Mouse (Mus musculus): ENCODE results near the gene Rpa1.

Gene Rpa1

GRCm38 (mm10) chr11:75263274-75263963, 84.7 kb downstream of the Rpa1 start:
- no peak for DNase-seq (ENCODE audit: low read depth, low spot score)

GRCm38 (mm10) chr11:75262791-75263190, 85.3 kb downstream of the Rpa1 start:
- DNase-seq (ENCODE audit: low read depth, low spot score): no peak

GRCm38 (mm10) chr11:75262181-75262580, 85.9 kb downstream of the Rpa1 start:
- no peak for DNase-seq (ENCODE audit: low read depth, low spot score)

- no peak for DNase-seq (ENCODE audit: low read depth, low spot score)
Measured at GRCm38 (mm10) chr11:75261730-75262129, 86.4 kb downstream of the Rpa1 start.

GRCm38 (mm10) chr11:75261016-75261415, 87.1 kb downstream of the Rpa1 start:
- DNase-seq (ENCODE audit: low read depth, low spot score): no peak

- DNase-seq (ENCODE audit: low read depth, low spot score): no peak
Measured at GRCm38 (mm10) chr11:75259996-75260561, 88.0 kb downstream of the Rpa1 start.

GRCm38 (mm10) chr11:75259416-75259815, 88.7 kb downstream of the Rpa1 start:
- no peak for DNase-seq (ENCODE audit: low read depth, low spot score)

DNA sequence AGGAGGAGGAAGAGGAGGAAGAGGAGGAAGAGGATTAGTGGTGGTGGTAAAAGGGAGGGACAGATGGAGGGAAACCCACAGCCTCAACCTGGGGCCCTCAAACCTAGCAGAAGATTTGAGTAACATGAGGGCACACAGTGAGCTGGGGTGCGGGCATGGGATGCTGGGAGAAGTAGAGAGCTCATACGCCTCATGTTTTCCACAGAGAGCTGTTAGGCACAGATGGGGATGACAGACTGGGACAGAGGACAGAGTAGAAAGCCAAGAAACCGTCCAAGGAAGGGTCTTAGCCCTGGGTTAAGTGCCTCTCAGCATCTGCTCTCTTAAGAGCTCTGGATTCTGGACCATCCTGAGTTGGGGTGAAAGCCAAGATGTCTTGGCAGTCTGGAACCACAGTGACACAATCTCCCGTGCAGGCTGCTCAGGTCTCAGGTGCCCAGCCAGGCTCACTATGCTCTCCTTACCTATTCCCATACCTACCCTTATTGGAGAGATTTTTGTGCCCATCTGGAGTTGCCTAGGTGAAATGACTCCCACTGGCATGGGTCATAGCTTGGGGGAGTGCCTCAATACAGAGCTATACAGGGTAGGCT, 91.0 kb downstream of the Rpa1 start:
- no peak for DNase-seq (ENCODE audit: low read depth, low spot score)

DNA sequence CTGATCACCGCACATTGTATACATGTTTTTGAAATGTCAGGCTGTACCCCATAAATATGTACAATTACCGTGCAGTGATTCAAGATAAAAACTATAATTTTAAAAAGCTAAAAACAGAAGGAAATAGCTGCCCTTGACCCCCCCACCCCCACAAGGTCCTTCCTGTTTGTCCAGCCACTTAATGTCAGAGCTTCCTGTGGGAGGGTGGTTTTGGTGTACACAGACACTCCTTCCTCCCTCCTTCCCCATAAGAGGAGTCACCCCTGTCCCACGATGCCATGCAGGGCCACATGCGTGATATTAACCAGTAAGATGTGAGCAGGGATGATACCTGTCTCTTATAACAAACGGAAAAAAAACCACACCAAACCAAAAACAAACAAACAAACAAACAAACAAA, 92.8 kb downstream of the Rpa1 start:
- DNase-seq (ENCODE audit: low read depth, low spot score): no peak

- DNase-seq (ENCODE audit: low read depth, low spot score): no peak
Measured at GRCm38 (mm10) chr11:75254252-75254912, 93.7 kb downstream of the Rpa1 start.

DNA sequence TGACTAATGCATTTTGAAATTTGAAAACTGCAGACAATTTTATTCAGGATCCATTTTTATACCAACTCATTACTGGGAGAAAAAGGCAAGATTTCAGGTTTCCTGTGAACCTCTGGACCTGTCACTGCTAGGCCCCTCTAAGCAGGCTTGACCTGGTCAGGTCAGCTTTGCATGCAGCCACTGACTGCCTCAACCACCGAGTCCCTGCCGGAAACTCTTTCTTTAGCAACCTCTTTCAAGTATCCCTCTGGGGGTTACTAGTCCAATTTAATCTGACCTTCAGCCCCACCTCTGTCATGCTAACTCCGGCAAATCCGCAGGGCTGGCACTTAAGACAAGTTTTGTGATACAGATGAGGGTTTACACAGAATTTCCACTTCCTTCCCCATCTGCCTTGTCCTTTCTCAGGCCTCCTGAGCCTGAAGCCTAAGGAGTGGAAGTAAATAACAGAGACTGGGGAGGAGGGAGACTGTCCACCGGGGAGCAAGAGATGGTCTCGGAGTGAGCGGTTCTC, 96.5 kb downstream of the Rpa1 start:
- DNase-seq (ENCODE audit: low read depth, low spot score): no peak

- no peak for DNase-seq (ENCODE audit: low read depth, low spot score)
Measured at GRCm38 (mm10) chr11:75251006-75251512, 97.1 kb downstream of the Rpa1 start.

GRCm38 (mm10) chr11:75249588-75249987, 98.5 kb downstream of the Rpa1 start:
- no peak for DNase-seq (ENCODE audit: low read depth, low spot score)
